Mouse (Mus musculus): ENCODE data around the gene Nsl1.

GRCm38 (mm10) chr1:191025016-191026012, 37.5 kb upstream of the Nsl1 start:
- peak; percentile 11; the same call in 1 of the 2 replicates for TF ChIP-seq CTCF (IDR thresholded peaks at IDR 0.05)
- no peak for TF ChIP-seq EP300 (IDR thresholded peaks at IDR 0.05)

Measured in lung, postnatal 0 days (tissue).